Mouse (Mus musculus): ENCODE data around the gene Ndrg3.
"Not testable (repeated sequence)": the region's sequence is repeated elsewhere in the genome, so short reads cannot be mapped to it uniquely, and the experiment has no call there.

Gene Ndrg3

GRCm38 (mm10) chr2:156899184-156899583, 92.7 kb downstream of the Ndrg3 start:
- DNase-seq, result no peak

- no peak for DNase-seq
These were observed 93.5 kb downstream of the Ndrg3 start for GRCm38 (mm10) chr2:156898374-156898773.

GRCm38 (mm10) chr2:156897034-156897433, 94.8 kb downstream of the Ndrg3 start:
- no peak for DNase-seq

- DNase-seq, result peak in 1 of 2 experiments; percentile 47
These were observed 95.4 kb downstream of the Ndrg3 start for GRCm38 (mm10) chr2:156896384-156896914.

GRCm38 (mm10) chr2:156894496-156895265, 97.2 kb downstream of the Ndrg3 start:
- no peak for DNase-seq

- no peak for DNase-seq
These were observed 99.0 kb downstream of the Ndrg3 start for GRCm38 (mm10) chr2:156892821-156893220.

GRCm38 (mm10) chr2:156892240-156892639, 99.6 kb downstream of the Ndrg3 start:
- no peak for DNase-seq

- DNase-seq, result no peak
These were observed 103.4 kb downstream of the Ndrg3 start for GRCm38 (mm10) chr2:156888490-156888889.

- DNase-seq, result no peak
These were observed 104.8 kb downstream of the Ndrg3 start, which contains the start of gene Sla2 for GRCm38 (mm10) chr2:156887017-156887416. Sla2 (minus strand) TSS chr2:156887192.

- no peak for DNase-seq
These were observed 105.7 kb downstream of the Ndrg3 start for GRCm38 (mm10) chr2:156886084-156886631.

- DNase-seq, result not testable (repeated sequence)
These were observed 106.2 kb downstream of the Ndrg3 start for GRCm38 (mm10) chr2:156885666-156886065.

GRCm38 (mm10) chr2:156884396-156885211, 107.3 kb downstream of the Ndrg3 start:
- DNase-seq, result peak; percentile 48 to 63

GRCm38 (mm10) chr2:156882431-156883001, 109.3 kb downstream of the Ndrg3 start:
- DNase-seq, result no peak

GRCm38 (mm10) chr2:156879541-156879940, 112.3 kb downstream of the Ndrg3 start:
- DNase-seq, result no peak

- peak in 1 of 2 experiments; percentile 36 for DNase-seq
These were observed 114.1 kb downstream of the Ndrg3 start for GRCm38 (mm10) chr2:156877726-156878125.
